Mouse (Mus musculus) 3T3-L1 (cell line): ENCODE data around the gene H3f3b.
"Not testable (repeated sequence)": the region's sequence is repeated elsewhere in the genome, so short reads cannot be mapped to it uniquely, and the experiment has no call there.

Experiments
- DNase-seq: peaks from one replicate; pipeline ENCODE4 v3.0.0-alpha.2; 2015; ENCODE audit warnings: low read depth, low spot score

The H3f3b gene

DNA sequence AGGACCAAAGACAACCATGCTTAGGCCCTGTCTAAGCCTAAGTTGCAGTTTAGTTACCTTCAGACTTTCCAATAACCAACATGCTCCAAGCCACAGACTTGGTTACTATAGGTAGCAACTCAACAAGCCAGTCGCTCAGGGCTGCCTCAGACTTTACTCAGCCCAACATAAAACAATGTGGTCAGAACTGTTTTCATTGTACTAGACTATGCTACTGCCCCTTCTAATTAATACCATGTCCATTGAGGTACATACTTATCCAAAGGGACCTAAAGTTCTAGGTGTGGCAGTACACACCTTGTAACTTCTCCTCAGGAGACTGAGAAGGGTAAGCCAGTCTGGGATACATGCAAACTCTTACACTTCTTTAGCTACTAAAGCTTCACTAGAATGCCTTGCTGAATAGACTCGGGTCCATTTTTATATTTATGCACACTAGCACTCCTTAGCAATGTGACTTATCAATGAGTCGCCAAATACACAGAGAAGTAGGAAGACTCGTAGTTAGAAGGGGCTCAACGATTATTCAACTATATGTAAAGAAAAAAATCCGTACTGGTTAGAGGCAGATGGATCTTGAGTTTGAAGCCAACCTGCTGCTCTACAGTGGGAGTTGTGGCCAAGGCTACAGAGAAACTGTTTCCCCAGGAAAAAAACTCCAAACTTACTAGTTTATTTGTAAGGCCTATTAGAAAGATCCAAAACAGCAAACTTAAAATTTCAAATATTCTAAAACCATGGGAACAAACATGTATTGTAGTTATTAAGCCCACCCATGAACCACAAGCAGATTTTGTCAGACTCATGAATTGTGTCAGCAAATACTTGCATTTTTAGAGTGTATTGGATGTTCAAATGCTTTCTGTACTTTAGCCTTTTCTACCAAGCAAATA lies 6.2 kb downstream of the H3f3b start:
- DNase-seq, result peak; percentile 69

DNA sequence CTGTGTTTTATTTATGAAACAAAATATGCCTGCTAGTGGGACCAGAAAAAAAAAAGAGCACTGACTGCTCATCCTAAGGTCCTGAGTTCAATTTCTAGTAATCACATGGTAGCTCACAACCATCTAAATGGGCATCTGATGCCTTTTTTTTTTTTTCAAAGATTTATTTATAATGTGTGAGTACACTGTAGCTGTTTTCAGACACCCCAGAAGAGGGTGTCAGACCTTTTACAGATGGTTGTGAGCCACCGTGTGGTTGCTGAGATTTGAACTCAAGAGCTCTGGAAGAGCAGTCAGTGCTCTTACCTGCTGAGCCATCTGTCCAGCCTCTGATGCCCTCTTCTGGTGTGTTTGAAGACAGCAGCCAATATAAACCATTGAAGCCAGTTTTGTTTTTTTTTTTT lies 7.2 kb downstream of the H3f3b start:
- peak; percentile 86 for DNase-seq

DNA sequence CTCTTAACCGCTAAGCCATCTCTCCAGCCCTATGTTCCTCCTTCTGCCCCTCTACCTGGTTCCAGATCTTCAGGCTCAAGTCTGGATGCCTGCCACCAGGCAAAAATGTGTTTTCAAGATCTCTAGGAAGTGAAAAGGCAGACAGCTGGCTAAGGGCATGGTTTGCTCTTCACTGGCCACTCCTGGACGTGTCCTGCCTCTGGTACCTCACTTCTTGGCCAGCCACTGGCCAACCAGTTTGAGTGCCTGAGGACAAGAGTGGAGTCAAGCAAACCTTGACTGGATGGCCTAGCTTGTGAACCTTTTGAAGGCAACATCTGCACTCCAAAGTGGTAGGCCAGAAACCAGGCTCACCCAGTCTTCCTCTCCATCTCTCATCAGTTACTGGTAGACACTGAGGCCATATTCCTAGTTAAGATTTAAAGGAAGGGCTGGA lies 7.8 kb downstream of the H3f3b start:
- peak; percentile 79 for DNase-seq

DNA sequence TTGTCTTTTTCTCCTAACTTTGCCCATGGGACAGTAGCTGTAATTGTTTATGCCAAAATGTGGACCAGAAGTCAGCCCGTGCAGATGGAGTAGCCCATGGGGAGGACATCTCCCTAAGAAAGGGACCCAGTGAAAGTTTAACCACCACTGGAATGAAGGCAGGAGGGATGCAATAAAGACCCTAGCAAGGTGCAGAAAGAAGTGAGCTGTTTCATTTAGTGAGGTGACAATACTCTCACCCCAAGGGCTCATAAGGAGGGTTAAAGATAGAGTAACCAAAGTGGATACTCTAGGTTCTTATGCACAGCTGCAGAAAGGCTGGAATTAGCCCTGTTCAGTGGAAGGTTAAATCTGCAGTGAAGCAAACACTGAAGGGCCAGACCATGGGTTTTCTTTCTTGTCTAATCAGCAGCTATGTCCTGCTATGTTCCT lies 8.4 kb downstream of the H3f3b start:
- peak; percentile 78 for DNase-seq

DNA sequence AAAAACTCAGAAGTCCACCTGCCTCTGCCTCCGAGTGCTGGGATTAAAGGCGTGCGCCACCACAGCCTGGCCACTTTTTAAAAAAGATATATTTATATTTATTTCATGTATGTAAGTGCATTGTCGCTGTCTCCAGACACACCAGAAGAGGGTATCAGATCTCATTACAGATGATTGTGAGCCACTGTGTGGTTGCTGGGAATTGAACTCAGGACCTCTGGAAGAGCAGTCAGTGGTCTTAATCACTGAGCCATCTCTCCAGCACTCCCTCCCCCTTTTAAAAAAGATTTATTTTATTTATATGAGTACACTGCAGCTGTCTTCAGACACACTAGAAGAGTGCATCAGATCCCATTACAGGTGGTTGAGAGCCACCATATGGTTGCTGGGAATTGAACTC lies 8.9 kb downstream of the H3f3b start:
- DNase-seq, result not testable (repeated sequence)

DNA sequence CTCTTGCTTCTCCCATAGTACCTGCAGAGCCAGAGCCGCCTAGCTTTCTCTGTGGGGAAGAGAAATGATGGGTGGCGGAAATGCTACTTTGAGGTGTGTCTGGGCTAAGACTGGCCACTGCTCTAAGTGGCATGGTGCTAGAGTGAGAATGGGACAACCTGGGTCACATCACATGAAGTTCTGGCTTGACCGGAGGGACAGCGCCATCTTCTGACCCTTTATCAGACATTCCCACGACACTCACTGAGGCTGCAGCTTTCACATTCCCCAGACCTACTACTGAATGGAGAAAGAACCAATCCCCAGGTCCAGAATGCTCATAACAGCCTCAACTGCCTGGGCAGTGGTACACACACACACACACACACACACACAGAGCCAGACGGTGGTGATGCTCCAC lies 9.7 kb downstream of the H3f3b start:
- DNase-seq, result peak; percentile 73

DNA sequence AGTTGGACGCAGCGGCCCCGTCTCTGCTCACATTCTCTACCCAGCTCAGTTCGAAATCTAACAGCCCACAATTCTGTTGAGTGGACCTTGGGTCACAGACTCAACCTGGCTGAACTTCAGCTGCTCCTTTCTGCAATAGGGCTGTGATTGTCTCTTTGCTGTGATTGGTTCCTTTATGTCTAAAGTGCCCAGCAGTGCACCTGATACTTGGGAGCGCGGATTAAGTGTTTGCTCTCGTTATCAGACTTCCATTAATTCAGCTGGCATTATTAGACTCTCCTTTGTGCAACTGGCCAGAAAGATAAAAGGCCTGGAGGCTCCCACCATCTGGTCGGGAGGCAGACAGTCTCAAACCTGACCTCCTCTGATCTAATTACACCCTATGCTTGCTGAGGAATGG lies 12.9 kb downstream of the H3f3b start:
- no peak for DNase-seq

DNA sequence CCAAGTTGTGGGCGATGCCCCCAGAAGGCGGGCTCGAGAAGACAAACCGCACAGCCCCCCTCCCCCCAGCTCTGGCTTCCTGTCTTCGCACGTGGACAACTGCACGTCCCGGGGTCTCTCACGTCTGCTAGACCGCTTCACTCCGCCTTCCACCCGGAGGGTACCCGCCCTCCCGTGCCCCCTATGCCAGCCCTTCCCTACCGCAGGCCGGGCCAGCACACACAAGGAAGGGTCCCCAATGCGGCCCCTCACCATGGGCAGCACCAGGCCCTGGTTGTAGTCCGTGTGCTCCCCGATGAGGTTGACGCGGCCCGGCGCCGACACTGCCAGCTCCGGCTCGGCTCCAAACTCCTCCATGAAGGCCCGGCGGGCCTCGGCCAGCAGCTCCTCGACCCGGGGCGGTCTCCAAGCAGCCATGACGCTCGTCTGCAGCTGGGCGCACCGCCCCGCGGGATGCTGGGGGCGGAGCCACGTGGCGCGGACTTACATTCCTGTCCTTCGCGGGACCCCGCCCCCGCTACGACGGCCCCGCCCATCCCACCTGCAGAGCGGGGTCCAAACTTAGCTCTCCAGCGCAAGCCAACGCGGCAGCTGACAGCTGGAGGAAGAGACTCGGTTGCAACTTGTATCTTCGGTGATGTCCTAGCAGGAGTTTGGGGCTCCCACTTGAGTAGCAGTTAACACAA lies 15.4 kb downstream of the H3f3b start, which contains the start of gene Galk1:
Galk1 (minus strand) TSS at position 458 of the 686 bp plus-strand sequence.
- DNase-seq, result peak; percentile 90

DNA sequence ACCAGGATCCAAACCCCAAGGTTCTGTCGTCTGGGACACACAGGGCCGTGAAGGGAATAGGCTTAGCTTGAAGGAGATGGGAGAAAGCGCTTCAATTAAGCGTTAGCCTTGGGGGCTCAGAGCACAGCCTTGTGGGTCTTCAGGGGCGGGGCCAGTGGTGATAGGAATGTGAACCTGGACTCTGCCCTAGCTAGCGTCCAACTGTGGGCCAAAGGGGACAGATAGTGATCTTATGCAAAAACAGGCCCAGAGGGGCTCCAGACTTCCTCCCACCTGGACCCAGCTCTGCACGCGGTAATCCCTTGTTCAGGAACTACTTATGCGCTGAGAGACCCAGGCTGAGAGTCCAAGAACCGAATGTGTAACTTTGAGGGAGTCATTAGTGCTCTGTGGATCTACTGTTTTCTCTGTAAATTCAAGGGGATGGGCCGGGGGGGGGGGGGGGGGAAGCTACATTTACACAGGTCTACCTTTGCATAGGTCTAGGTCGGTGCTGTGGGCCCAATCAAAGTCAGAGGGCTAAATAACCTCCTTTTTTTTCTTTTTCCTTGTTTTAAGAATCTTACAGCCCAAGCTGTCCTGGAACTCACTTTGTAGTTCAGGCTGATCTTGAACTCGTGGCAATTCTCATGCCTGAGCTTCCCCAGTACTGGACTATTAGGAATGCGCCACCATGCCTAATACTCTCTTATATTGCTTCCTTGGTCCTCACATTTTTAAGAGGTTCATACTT lies 16.1 kb downstream of the H3f3b start:
- peak; percentile 47 for DNase-seq

DNA sequence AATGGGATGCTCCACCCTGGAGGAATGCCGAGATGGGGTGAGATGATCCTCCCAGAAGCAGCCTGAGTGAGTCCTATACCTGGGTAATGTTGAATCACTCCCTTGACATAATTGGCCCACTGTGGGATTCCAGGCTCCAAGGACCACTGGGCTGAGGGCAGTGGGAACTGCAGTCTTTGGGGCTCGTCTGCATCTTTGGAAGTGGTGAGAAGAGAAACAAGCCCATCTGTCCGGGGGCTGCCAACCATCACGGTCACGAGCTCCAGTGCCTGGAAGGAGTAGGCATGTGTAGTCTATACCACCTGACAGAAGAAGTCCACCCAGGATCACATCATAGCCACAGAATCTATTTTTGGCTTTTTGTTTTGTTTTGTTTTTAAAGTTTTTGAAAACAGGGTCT lies 16.8 kb downstream of the H3f3b start:
- DNase-seq, result no peak

DNA sequence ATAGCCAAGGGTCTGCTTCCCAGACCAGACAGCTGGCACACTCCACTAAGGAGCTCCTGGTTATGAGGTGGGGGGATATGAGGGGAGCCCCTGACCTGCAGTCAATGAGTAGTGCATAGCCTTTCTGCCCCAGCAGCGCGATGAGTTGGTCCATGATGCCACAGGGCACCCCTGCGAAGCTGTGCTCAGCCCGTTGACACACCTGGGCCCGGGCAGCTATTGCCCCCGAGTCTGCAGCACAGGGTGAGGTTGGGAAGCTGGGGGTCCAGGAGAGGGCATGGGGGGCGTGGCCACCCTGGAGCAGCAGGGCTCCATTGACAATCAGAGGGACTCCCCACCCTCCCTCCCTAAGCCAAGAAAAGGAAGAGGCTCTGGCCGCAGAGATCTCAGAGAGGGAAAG lies 17.6 kb downstream of the H3f3b start:
- DNase-seq, result no peak

DNA sequence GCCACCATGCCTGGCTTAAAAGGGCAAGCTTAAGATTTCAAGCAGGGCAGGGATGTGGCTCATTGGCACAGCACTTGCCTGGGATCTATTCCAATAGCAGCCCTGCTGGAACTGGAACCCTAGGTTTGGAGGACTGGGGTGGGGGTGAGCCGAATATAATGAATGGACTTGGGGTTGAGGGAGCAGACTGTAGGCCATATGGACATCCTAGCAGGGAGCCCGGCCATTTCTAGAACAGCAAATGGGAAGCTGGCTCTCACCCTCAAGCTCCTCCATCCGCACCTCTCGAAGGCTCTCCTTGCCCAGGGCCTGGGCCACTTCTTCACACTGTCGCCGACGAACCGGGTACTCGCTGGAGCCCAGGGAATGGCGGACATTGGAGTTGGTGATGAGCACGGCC lies 18.1 kb downstream of the H3f3b start:
- DNase-seq, result no peak

DNA sequence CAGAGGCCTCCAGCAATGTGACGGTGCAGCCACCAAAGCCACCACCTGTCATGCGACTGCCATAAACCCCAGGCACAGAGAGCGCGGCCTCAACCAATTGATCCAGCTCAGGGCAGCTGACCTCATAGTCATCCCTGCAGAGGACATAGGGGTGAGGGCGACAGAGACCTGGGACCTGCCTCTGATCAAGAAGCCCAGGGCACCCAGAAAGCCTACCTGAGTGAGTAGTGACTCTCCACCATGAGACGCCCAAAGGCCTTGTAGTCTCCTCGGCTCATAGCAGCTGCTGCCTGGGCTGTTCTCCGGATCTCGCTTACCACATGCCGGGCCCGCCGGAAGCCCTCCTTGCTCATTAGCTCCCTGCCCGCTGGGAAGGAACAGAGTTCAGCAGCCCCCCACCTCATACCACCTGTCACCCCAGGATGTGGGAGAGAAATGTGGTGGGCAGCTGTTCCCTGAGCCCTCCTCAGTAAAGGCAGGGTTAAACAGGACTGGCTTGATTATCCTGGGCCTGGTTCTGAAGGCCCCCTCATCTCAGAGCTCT lies 18.9 kb downstream of the H3f3b start:
- no peak for DNase-seq

DNA sequence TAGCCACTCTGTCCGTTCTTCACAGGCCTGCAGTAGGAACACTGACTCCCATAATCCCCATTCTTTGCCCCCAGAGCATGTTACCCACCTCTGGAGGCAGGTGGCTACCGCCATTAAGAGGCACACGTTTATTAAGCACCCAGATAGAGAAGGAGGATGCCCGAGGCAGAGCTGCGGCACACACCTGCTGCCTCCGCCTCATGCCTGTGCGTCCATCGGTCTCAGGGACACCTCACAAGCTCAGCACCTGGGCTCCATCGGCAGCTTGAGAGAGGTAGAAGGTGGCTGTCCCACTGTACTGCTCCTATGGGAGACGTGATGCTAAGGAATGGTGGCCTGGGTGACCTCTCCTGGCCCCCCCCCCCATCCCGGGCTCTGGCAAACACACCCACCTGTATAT lies 19.4 kb downstream of the H3f3b start:
- no peak for DNase-seq

DNA sequence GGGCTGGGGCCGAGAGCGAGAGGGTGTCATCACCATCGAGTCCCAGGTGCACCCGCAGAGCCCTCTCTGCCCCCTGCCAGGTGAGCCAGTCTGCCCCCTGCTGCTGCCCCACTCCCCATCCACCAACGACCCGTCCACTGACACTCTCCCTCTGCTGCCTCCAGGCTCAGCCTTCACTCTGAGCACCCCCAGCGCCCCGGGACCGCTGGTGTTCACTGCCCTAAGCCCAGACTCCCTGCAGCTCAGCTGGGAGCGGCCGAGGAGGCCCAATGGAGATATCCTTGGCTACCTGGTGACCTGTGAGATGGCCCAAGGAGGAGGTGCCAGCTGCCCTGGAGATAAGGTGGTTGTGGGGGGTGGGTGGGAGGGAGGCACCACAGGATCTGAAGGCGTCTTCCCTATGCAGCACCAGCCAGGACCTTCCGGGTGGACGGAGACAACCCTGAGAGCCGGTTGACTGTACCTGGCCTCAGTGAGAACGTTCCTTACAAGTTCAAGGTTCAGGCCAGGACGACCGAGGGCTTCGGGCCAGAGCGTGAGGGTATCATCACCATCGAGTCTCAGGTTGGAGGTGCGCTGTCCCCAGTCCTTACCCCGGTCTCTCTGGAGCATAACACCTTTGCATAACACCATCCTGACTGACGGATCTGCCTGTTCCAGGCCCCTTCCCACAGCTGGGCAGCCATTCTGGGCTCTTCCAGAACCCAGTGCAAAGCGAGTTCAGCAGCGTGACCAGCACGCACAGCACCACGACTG lies 20.5 kb downstream of the H3f3b start:
- no peak for DNase-seq

DNA sequence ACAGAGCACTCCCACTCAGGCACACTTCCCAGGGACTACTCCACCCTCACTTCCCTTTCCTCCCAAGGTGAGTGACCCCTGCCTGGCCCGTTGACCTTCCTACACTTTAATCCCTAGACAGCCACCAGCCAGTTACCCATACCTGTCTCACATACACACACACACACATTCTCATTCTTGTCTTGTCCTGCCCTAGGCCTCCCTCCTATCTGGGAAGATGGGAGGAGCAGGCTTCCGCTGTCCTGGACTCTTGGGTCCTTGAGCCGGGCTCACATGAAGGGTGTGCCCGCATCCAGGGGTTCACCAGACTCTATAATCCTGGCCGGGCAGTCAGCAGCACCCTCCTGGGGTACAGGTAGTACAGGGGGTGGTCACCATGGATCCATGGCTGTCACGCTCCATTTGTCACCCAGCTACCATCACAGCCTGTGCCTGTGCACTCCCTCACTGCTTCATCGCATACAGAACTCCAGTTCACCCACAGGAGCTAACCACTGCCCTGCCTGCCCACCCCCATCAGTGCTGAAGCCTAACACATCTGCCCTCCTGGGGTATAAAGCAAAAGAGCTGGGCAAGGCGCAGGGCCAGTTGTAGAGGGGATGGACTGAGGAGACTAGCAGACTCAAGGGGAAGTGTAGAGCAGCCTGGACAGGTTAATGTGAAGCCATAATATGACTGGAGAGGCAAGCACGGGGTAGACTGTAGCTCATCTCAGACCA lies 21.9 kb downstream of the H3f3b start:
- no peak for DNase-seq

DNA sequence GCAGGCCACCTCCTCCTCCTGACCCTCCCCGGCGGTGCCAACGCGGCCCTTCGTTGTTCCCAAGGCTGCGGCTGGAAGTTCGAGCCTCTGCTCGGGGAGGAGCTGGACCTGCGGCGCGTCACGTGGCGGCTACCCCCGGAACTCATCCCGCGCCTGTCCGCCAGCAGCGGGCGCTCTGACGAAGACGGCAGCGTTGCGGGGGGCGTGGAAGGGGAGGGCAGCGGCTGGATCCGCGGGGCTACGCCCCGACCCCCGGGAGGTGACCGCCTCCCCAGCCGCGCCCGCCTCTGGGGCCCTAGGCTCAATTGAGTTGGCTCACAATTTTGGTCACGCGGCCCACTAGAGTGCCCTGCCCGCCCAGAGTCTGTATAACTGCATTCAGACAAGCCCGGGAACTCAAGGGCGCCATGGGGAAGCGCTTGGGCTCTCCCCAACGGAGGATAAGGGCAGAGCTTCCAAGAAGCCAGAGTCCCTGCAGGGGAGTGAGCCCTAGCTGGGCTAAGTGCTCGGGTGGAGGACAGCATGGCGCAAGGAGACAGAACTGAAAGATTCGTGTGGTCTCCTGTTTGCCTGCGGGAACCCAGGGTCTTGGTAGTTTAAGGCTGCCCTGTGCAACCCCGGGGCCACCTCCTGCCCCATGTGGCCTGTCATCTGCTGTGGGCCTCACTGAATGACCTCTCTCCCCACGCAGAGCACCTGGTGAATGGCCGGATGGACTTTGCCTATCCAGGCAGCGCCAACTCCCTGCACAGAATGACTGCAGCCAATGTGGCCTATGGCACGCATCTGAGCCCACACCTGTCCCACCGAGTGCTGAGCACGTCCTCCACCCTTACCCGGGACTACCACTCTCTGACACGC lies 22.7 kb downstream of the H3f3b start:
- DNase-seq, result no peak

DNA sequence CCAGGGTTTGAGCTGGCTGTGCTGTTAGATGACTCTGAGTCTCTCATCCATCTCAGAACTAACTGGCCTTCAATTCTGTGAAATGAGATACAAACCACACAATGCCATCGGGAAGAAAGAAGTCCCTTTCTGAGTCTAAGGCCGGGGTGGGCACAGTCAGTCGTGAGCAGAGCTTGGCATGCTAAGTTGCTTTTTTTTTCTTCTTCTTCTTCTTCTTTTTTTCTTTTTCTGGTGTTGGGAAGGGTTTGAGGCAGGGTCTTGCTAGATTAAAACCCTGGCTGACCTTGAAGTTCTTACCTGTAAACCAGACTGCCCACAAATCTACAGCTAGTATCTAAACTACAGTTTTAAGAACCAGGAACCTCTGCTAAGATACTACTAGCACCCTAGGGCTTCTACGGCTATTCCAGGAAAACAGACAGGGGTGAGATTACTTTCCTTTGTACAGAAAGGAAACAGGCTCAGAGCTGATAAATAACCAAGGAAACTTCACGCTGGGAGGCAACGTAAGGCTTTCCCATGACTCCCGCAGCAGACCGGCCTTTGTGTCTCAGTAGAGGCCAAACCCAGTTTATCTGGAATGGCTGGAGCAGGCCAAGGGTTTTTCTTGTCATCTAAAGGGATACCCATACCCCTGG lies 23.5 kb downstream of the H3f3b start:
- DNase-seq, result no peak

DNA sequence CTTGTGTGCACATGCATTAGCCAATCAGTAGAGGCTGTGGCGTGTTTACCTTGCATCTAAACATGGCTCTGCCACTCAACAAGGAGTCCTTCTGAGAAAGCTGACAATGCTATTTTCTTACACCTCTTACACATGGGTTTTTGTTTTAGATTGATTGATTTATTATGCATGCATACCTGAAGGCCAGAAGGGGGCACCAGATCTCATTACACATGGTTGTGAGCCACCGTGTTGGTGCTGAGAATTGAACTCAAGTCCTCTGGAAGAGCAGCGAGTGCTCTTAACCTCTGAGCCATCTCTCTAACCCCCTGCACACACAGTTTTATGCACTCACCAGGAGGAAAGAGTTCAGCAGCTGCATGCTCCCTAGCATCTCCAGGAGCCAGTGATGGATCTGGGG lies 24.9 kb downstream of the H3f3b start:
- no peak for DNase-seq
